Mouse (Mus musculus) MEL (cell line): ENCODE data around the gene Smg8. TPM values are rescaled to one million over a fixed set of nuclear protein-coding genes. Genes with fewer than 3 reads are reported as not detected.

Source experiments
- DNase-seq: peaks from one replicate; pipeline ENCODE4 v3.0.0; 2011; ENCODE audit warnings: low read depth, low spot score
- H3K27ac ChIP-seq: 2 replicates; pipeline ENCODE4 v1.5.1; 2012; ENCODE audit warnings: low read depth, mild to moderate bottlenecking, control low read depth, low read length, moderate library complexity; ENCODE audit not compliant: control insufficient read depth
- H3K27me3 ChIP-seq, 2 experiments: fragments of 150-350 bp in 1 of 2; sonication (generic) in 1 of 2; 2 replicates each; pipeline ENCODE4 v1.6.1; 2012; ENCODE audit warnings: low read length in 2 of 2, mild to moderate bottlenecking in 2 of 2, improper control_type of control experiment in 1 of 2, moderate library complexity in 1 of 2; ENCODE audit not compliant: insufficient read depth in 2 of 2, control insufficient read depth in 1 of 2
- H3K36me3 ChIP-seq, 2 experiments: 2 replicates each; pipeline ENCODE4 v1.6.1; 2012 to 2014; ENCODE audit warnings: low read length in 2 of 2, improper control_type of control experiment in 1 of 2, inconsistent platforms in 1 of 2, mild to moderate bottlenecking in 1 of 2; ENCODE audit not compliant: insufficient read depth in 2 of 2, control insufficient read depth in 1 of 2
- H3K4me1 ChIP-seq, 2 experiments: fragments of 150-350 bp in 1 of 2; sonication (generic) in 1 of 2; 2 replicates each; pipeline ENCODE4 v1.6.1; 2012; ENCODE audit warnings: low read length in 2 of 2, improper control_type of control experiment in 1 of 2, mild to moderate bottlenecking in 1 of 2; ENCODE audit not compliant: insufficient read depth in 2 of 2, control insufficient read depth in 1 of 2
- H3K4me3 ChIP-seq, 2 experiments: fragments of 150-350 bp in 1 of 2; sonication (generic) in 1 of 2; 2 replicates each; pipeline ENCODE4 v1.5.1; 2012; ENCODE audit warnings: low read depth in 2 of 2, low read length in 2 of 2, mild to moderate bottlenecking in 2 of 2, moderate library complexity in 2 of 2, control low read depth in 1 of 2, improper control_type of control experiment in 1 of 2; ENCODE audit not compliant: control insufficient read depth in 1 of 2, insufficient read depth in 1 of 2
- H3K79me2 ChIP-seq: 2 replicates; pipeline ENCODE4 v1.6.1; 2012; ENCODE audit warnings: mild to moderate bottlenecking, low read length, moderate library complexity; ENCODE audit not compliant: control insufficient read depth, poor library complexity, insufficient read depth
- H3K9ac ChIP-seq: 2 replicates; pipeline ENCODE4 v1.6.1; 2012; ENCODE audit warnings: low read depth, mild to moderate bottlenecking, control low read depth, low read length, moderate library complexity; ENCODE audit not compliant: control insufficient read depth, poor library complexity, severe bottlenecking
- H3K9me3 ChIP-seq: fragments of 150-350 bp; sonication (generic); replicated peaks from 2 replicates; pipeline ENCODE4 v1.6.1; 2012; ENCODE audit warnings: mild to moderate bottlenecking, low read length, improper control_type of control experiment, moderate library complexity; ENCODE audit not compliant: insufficient read depth
- BHLHE40 ChIP-seq: IDR thresholded peaks from 2 replicates; pipeline ENCODE4 v1.6.1; 2012; ENCODE audit warnings: low read depth, mild to moderate bottlenecking, inconsistent platforms, low read length, improper control_type of control experiment, borderline replicate concordance
- CHD1 ChIP-seq: IDR thresholded peaks from 2 replicates; pipeline ENCODE4 v1.6.1; 2012; ENCODE audit warnings: low read depth, mild to moderate bottlenecking, inconsistent platforms, low read length, improper control_type of control experiment
- CTCF ChIP-seq, 3 experiments: IDR thresholded peaks in 2 of 3; conservative IDR thresholded peaks in 1 of 3; 2 replicates each; pipeline ENCODE4 v1.5.1; 2011 to 2012; ENCODE audit warnings: low read length in 3 of 3, low read depth in 2 of 3, mild to moderate bottlenecking in 2 of 3, improper control_type of control experiment in 1 of 3, inconsistent platforms in 1 of 3, mixed read lengths in 1 of 3, moderate library complexity in 1 of 3; ENCODE audit not compliant: control insufficient read depth in 1 of 3, insufficient read depth in 1 of 3, poor library complexity in 1 of 3, severe bottlenecking in 1 of 3
- E2F4 ChIP-seq: IDR thresholded peaks from 2 replicates; pipeline ENCODE4 v1.6.1; 2011; ENCODE audit warnings: low read depth, low read length, improper control_type of control experiment, borderline replicate concordance
- ELF1 ChIP-seq: IDR thresholded peaks from 2 replicates; pipeline ENCODE4 v1.6.1; 2014; ENCODE audit warnings: low read depth, mild to moderate bottlenecking, inconsistent platforms, low read length, improper control_type of control experiment, moderate library complexity
- EP300 ChIP-seq, 2 experiments: IDR thresholded peaks; 2 replicates each; pipeline ENCODE4 v1.6.1; 2011; ENCODE audit warnings: improper control_type of control experiment in 2 of 2, low read length in 2 of 2, low read depth in 1 of 2, mild to moderate bottlenecking in 1 of 2
- ETS1 ChIP-seq: IDR thresholded peaks from 2 replicates; pipeline ENCODE4 v1.6.1; 2012; ENCODE audit warnings: low read depth, mild to moderate bottlenecking, inconsistent platforms, low read length, improper control_type of control experiment, moderate library complexity
- GABPA ChIP-seq: IDR thresholded peaks from 2 replicates; pipeline ENCODE4 v1.6.1; 2012; ENCODE audit warnings: low read depth, mild to moderate bottlenecking, inconsistent platforms, low read length, improper control_type of control experiment, moderate library complexity
- GATA1 ChIP-seq: IDR thresholded peaks from 2 replicates; pipeline ENCODE4 v1.6.1; 2011; ENCODE audit warnings: low read depth, low read length, improper control_type of control experiment
- HCFC1 ChIP-seq: IDR thresholded peaks from 2 replicates; pipeline ENCODE4 v1.6.1; 2012; ENCODE audit warnings: low read depth, mild to moderate bottlenecking, inconsistent platforms, low read length, improper control_type of control experiment, moderate library complexity
- JUND ChIP-seq: IDR thresholded peaks from 2 replicates; pipeline ENCODE4 v1.6.1; 2011; ENCODE audit warnings: low read depth, mild to moderate bottlenecking, improper control_type of control experiment, low read length
- KAT2A ChIP-seq: conservative IDR thresholded peaks from 2 replicates; pipeline ENCODE4 v1.6.1; 2012; ENCODE audit warnings: low read depth, low read length, improper control_type of control experiment, inconsistent platforms
- MAFK ChIP-seq: IDR thresholded peaks from 2 replicates; pipeline ENCODE4 v1.6.1; 2011; ENCODE audit warnings: low read depth, mild to moderate bottlenecking, low read length, improper control_type of control experiment, borderline replicate concordance
- MAX ChIP-seq: IDR thresholded peaks from 2 replicates; pipeline ENCODE4 v1.6.1; 2011; ENCODE audit warnings: low read length, improper control_type of control experiment
- MAZ ChIP-seq: IDR thresholded peaks from 2 replicates; pipeline ENCODE4 v1.6.1; 2012; ENCODE audit warnings: low read depth, mild to moderate bottlenecking, inconsistent platforms, low read length, improper control_type of control experiment
- MEF2A ChIP-seq: IDR thresholded peaks from 2 replicates; pipeline ENCODE4 v1.6.1; 2014; ENCODE audit warnings: low read depth, mild to moderate bottlenecking, inconsistent platforms, low read length, improper control_type of control experiment; ENCODE audit not compliant: poor library complexity, insufficient replicate concordance, severe bottlenecking; ENCODE audit errors: extremely low read depth
- MXI1 ChIP-seq: IDR thresholded peaks from 2 replicates; pipeline ENCODE4 v1.6.1; 2011; ENCODE audit warnings: mild to moderate bottlenecking, low read depth, low read length, improper control_type of control experiment
- MYC ChIP-seq: IDR thresholded peaks from 2 replicates; pipeline ENCODE4 v1.6.1; 2011; ENCODE audit warnings: low read depth, mild to moderate bottlenecking, low read length, improper control_type of control experiment, moderate library complexity
- NELFE ChIP-seq: IDR thresholded peaks from 2 replicates; pipeline ENCODE4 v1.6.1; 2011; ENCODE audit warnings: low read depth, low read length, improper control_type of control experiment
- NRF1 ChIP-seq: IDR thresholded peaks from 2 replicates; pipeline ENCODE4 v1.6.1; 2014; ENCODE audit warnings: low read depth, mild to moderate bottlenecking, inconsistent platforms, low read length, improper control_type of control experiment, moderate library complexity; ENCODE audit not compliant: poor library complexity, insufficient read depth, severe bottlenecking
- POLR2A ChIP-seq, 2 experiments: IDR thresholded peaks; 2 replicates each; pipeline ENCODE4 v1.6.1; 2011 to 2012; ENCODE audit warnings: low read length in 2 of 2, mild to moderate bottlenecking in 2 of 2, control low read depth in 1 of 2, improper control_type of control experiment in 1 of 2, low read depth in 1 of 2, moderate library complexity in 1 of 2; ENCODE audit not compliant: control insufficient read depth in 1 of 2, insufficient read depth in 1 of 2, poor library complexity in 1 of 2
- POLR2AphosphoS2 ChIP-seq: IDR thresholded peaks from 2 replicates; pipeline ENCODE4 v1.6.1; 2011; ENCODE audit warnings: low read length, improper control_type of control experiment
- POLR2AphosphoS5 ChIP-seq: IDR thresholded peaks from 2 replicates; pipeline ENCODE4 v1.6.1; 2012; ENCODE audit warnings: low read depth, borderline replicate concordance, mild to moderate bottlenecking, inconsistent platforms, low read length, moderate library complexity, mixed read lengths
- RAD21 ChIP-seq: IDR thresholded peaks from 2 replicates; pipeline ENCODE4 v1.6.1; 2011; ENCODE audit warnings: mild to moderate bottlenecking, low read depth, low read length, improper control_type of control experiment
- RCOR1 ChIP-seq: IDR thresholded peaks from 2 replicates; pipeline ENCODE4 v1.6.1; 2012; ENCODE audit warnings: low read depth, mild to moderate bottlenecking, inconsistent platforms, low read length, improper control_type of control experiment
- SIN3A ChIP-seq: IDR thresholded peaks from 2 replicates; pipeline ENCODE4 v1.6.1; 2012; ENCODE audit warnings: low read length, improper control_type of control experiment, inconsistent platforms
- SMC3 ChIP-seq: IDR thresholded peaks from 2 replicates; pipeline ENCODE4 v1.6.1; 2011; ENCODE audit warnings: low read depth, low read length, improper control_type of control experiment
- TAL1 ChIP-seq: IDR thresholded peaks from 2 replicates; pipeline ENCODE4 v1.6.1; 2012; ENCODE audit warnings: mild to moderate bottlenecking, inconsistent platforms, low read length, moderate library complexity, mixed read lengths
- TBP ChIP-seq: IDR thresholded peaks from 2 replicates; pipeline ENCODE4 v1.8.0; 2011; ENCODE audit warnings: low read depth, low read length, improper control_type of control experiment
- TCF12 ChIP-seq: IDR thresholded peaks from 2 replicates; pipeline ENCODE4 v1.6.1; 2014; ENCODE audit warnings: low read depth, mild to moderate bottlenecking, inconsistent platforms, low read length, improper control_type of control experiment, moderate library complexity
- UBTF ChIP-seq: IDR thresholded peaks from 2 replicates; pipeline ENCODE4 v1.6.1; 2012; ENCODE audit warnings: low read depth, mild to moderate bottlenecking, inconsistent platforms, low read length, improper control_type of control experiment, moderate library complexity, borderline replicate concordance; ENCODE audit not compliant: insufficient read depth
- USF2 ChIP-seq, 2 experiments: IDR thresholded peaks; 2 replicates each; pipeline ENCODE4 v1.6.1; 2011 to 2012; ENCODE audit warnings: improper control_type of control experiment in 2 of 2, low read length in 2 of 2, borderline replicate concordance in 1 of 2, inconsistent platforms in 1 of 2, low read depth in 1 of 2, mild to moderate bottlenecking in 1 of 2; ENCODE audit not compliant: insufficient read depth in 1 of 2
- ZKSCAN1 ChIP-seq: IDR thresholded peaks from 2 replicates; pipeline ENCODE4 v1.6.1; 2012; ENCODE audit warnings: low read depth, mild to moderate bottlenecking, inconsistent platforms, low read length, improper control_type of control experiment, moderate library complexity
- ZMIZ1 ChIP-seq: IDR thresholded peaks from 2 replicates; pipeline ENCODE4 v1.6.1; 2012; ENCODE audit warnings: low read depth, mild to moderate bottlenecking, inconsistent platforms, low read length, improper control_type of control experiment, moderate library complexity
- ZNF384 ChIP-seq: IDR thresholded peaks from 2 replicates; pipeline ENCODE4 v1.6.1; 2012; ENCODE audit warnings: low read depth, mild to moderate bottlenecking, inconsistent platforms, low read length, improper control_type of control experiment
- polyA plus RNA-seq, 2 experiments: library from polyadenylated mRNA; stranded (reverse) in 1 of 2; unstranded in 1 of 2; fragments of >175 nt in 1 of 2; fragments of >200 nt in 1 of 2; gene quantifications; 2 replicates each; pipeline versions ENCODE4 v1.2.1 to v1.2.4; 2012; ENCODE audit warnings: low replicate concordance in 2 of 2, low read depth in 1 of 2; ENCODE audit not compliant: insufficient read length in 2 of 2, insufficient read depth in 1 of 2, missing spikeins in 1 of 2
- total RNA-seq: library from RNA; depleted of rRNA; stranded (reverse); fragments of 300-350 nt; gene quantifications from 2 replicates; pipeline ENCODE4 v1.2.3, GENCODE M21; 2012; rRNA removed

Smg8 gene
- total RNA-seq, result 26.6 and 28.1 TPM in 2 replicates
- 100 to 1,000 TPM in 1 of 2 experiments, 10 to 100 TPM in 1; 33.9 to 120 TPM for polyA plus RNA-seq

DNA sequence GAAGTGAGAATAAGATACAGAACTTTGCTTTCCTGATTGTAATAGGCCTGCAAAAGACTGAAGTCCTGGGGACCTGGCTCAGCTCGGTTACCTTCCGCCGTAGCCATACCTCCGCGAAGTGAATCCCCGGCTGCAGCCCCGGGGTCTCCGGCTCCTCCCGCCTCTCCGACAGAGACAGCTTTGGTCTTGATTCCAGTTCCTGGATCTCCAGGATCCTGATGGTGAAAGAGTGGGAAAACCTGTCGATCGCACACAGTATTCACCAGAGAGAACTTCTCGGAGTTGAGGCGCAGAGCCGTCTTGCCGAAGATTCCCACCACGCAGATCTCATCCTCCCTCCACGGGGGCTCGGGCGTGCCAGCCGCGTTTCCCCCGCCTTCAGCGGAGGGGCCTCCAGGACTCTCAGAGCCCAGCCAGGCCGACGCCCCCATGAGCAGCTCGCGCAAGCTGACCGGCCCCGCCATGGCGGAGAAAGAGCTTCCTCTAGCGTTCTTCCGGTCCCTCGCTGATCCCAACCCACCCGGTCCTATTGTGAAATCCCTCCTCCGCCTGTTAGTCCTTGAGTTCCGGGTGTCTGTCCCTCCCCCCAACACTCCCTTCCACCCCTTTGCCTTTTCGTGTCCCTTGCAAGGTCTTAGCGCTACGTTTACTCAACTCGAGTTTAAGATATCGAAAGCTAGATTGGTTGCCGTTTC, at the start of gene Smg8:
TSS of gene Smg8 (minus strand) at position 485 of the 695 bp plus-strand sequence.
- H3K36me3 ChIP-seq, result peaks cover 15 to 18% of the 10 kb centered on the region in 2 experiments
- H3K79me2 ChIP-seq, result peaks cover 32% of the 10 kb centered on the region
- H3K9me3 ChIP-seq, result no peaks in the 10 kb centered on the region
- peak within 1 kb of the TSS; percentile 81 to 90 for H3K4me3 ChIP-seq
- peak within 1 kb of the TSS; percentile 87 for H3K9ac ChIP-seq
- peaks cover 10 to 16% of the 10 kb centered on the region in 2 experiments; a peak in 3 of 4 replicates for H3K4me1 ChIP-seq
- peak within 1 kb of the TSS; percentile 87 for H3K27ac ChIP-seq
- H3K27me3 ChIP-seq, result no peaks in the 10 kb centered on the region
- peak; percentile 98 for DNase-seq
- TF ChIP-seq ZNF384, result peak; percentile 55
- 0 out of 2 replicates have a peak, but pooled peaks have one; percentile 29 for TF ChIP-seq NRF1
- no peak for TF ChIP-seq CTCF (IDR thresholded peaks at IDR 0.05 in 2 of 3, conservative IDR thresholded peaks at IDR 0.05 in 1 of 3; ENCODE audit: control insufficient read depth in 1 of 3, insufficient read depth in 1 of 3, low read depth in 2 of 3, low read length in 3 of 3, poor library complexity in 1 of 3, severe bottlenecking in 1 of 3)
- TF ChIP-seq TBP, result peak; percentile 93
- TF ChIP-seq TCF12, result peak; percentile 84
- TF ChIP-seq ETS1, result peak; percentile 77
- peak; percentile 79 for TF ChIP-seq KAT2A
- no peak for TF ChIP-seq E2F4
- peak; percentile 77 for TF ChIP-seq MYC
- TF ChIP-seq NELFE, result peak; percentile 96
- no peak for TF ChIP-seq MAFK
- TF ChIP-seq SIN3A, result peak; percentile 98
- TF ChIP-seq TAL1, result no peak
- TF ChIP-seq GATA1, result peak; percentile 27; the same call in 1 of the 2 replicates
- peak; percentile 89; the same call in 1 of the 2 replicates for TF ChIP-seq POLR2AphosphoS2
- peak; percentile 60; the same call in 1 of the 2 replicates for TF ChIP-seq ZMIZ1
- TF ChIP-seq RAD21, result no peak
- peak; percentile 19 for TF ChIP-seq SMC3
- no peak for TF ChIP-seq MEF2A
- peak; percentile 73 to 92 for TF ChIP-seq POLR2A (IDR thresholded peaks at IDR 0.05; ENCODE audit: control insufficient read depth in 1 of 2, insufficient read depth in 1 of 2, low read depth in 1 of 2, low read length in 2 of 2, poor library complexity in 1 of 2)
- TF ChIP-seq ELF1, result peak; percentile 91
- no peak for TF ChIP-seq POLR2AphosphoS5
- TF ChIP-seq JUND, result peak; percentile 91
- TF ChIP-seq GABPA, result no peak
- TF ChIP-seq EP300 (IDR thresholded peaks at IDR 0.05; ENCODE audit: low read depth in 1 of 2, low read length in 2 of 2), result peak in 1 of 2 experiments; percentile 30; a peak in 1 of 4 replicates
- no peak for TF ChIP-seq USF2 (IDR thresholded peaks at IDR 0.05; ENCODE audit: borderline replicate concordance in 1 of 2, insufficient read depth in 1 of 2, low read depth in 1 of 2, low read length in 2 of 2)
- TF ChIP-seq RCOR1, result peak; percentile 65
- TF ChIP-seq ZKSCAN1, result no peak
- TF ChIP-seq MXI1, result peak; percentile 94
- peak; percentile 79; the same call in 1 of the 2 replicates for TF ChIP-seq MAX
- TF ChIP-seq UBTF, result 0 out of 2 replicates have a peak, but pooled peaks have one; percentile 62
- TF ChIP-seq MAZ, result peak; percentile 98
- no peak for TF ChIP-seq BHLHE40
- TF ChIP-seq HCFC1, result peak; percentile 97
- TF ChIP-seq CHD1, result no peak
